Mouse (Mus musculus): ENCODE measurements around the gene Gbp8. TPM values are rescaled to one million over a fixed set of nuclear protein-coding genes. Genes with fewer than 3 reads are reported as not detected.
"Not testable (repeated sequence)": the region's sequence is repeated elsewhere in the genome, so short reads cannot be mapped to it uniquely, and the experiment has no call there.

Gene Gbp8
- polyA plus RNA-seq, 1 experiment from 2014 or later: 1.4 TPM

DNA sequence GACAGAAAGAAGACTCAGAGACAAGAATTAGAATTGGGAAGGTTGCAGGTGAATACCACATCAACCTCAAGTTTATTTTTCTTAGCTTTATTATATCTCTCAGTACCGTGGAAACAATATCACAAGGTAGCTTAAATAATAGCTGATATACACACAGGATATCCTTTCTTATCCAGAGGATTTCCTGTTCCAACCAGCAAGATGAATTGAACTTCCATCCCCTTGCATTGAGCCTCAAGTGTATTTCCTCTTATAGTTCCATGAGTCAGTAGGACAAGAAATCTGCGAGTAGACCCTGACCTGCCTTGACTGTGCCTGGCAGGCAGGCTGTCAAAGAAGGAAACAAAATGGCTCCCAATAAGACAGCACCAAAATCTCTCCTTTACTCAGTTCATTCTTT lies 23.6 kb downstream of the Gbp8 start:
- Histone ChIP-seq H3K4me2 (no peak overlapping the region), H3K9ac (no peak overlapping the region), H3K4me1 (replicated peaks) (no peaks in the 10 kb centered on the region), H3K27me3 (no peaks in the 10 kb centered on the region), H3K9me3 (replicated peaks) (no peaks in the 10 kb centered on the region), H3K27ac (no peak overlapping the region), H3K36me3 (no peaks in the 10 kb centered on the region), H3K4me3 (replicated peaks) (no peak overlapping the region)
- 22% methylated on average over 2 of the region's 2 CpGs for WGBS (ENCODE audit: insufficient replicate concordance)
- no peak for ATAC-seq (ENCODE audit: low read depth)
- DNase-seq: no peak

DNA sequence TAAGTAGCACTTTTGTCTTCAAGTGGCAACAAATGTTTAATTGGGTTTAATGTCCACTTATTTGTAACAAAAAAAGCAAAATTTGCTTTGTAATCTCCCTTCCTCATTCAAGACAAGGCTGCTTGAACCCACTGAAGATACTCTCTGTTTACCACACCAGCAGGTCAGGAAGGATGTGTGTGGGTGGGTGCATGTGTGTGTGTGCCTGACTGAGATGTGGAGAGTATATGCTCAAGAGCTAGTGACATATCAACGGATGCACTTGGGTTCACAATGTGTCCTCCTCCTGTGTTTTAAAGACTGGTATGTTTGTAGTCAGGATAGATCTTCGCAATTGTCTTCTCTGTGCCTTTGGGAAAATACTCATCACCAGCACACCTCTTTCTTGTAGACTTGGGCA lies 24.6 kb downstream of the Gbp8 start:
- no peaks in the 10 kb centered on the region for H3K36me3 ChIP-seq
- no peaks in the 10 kb centered on the region for H3K4me1 ChIP-seq (replicated peaks)
- H3K4me2 ChIP-seq: no peak overlapping the region
- 47% methylated on average over 2 of the region's 2 CpGs for WGBS (ENCODE audit: insufficient replicate concordance)
- no peak overlapping the region for H3K4me3 ChIP-seq (replicated peaks)
- ATAC-seq (ENCODE audit: low read depth): no peak
- no peak overlapping the region for H3K9ac ChIP-seq
- DNase-seq: no peak
- no peaks in the 10 kb centered on the region for H3K9me3 ChIP-seq (replicated peaks)
- no peak overlapping the region for H3K27ac ChIP-seq
- no peaks in the 10 kb centered on the region for H3K27me3 ChIP-seq

DNA sequence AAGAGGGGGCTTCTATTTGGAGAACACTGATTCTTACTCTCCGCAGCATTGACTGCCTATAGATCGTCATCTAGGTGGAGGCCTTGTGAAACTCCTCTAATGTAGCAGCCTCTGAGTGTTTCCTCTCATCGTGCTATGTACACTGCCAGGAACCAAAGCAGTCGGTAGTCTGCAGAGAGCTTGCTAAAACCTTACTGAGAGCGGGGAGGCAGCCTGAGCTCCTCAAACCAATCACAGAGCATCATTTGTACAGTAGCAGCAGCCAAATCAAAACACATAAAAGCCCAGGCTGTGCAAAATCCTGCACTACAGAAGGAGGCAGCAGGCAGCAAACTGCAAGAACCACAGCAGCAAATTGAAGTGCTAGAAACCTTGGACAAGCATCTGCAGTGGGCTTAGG lies 25.7 kb downstream of the Gbp8 start:
- Histone ChIP-seq H3K27me3 (no peaks in the 10 kb centered on the region), H3K36me3 (no peaks in the 10 kb centered on the region), H3K27ac (no peak overlapping the region), H3K4me2 (no peak overlapping the region), H3K4me1 (replicated peaks) (no peaks in the 10 kb centered on the region), H3K9ac (no peak overlapping the region), H3K4me3 (replicated peaks) (no peak overlapping the region), H3K9me3 (replicated peaks) (no peaks in the 10 kb centered on the region)
- DNase-seq (no peak), ATAC-seq (ENCODE audit: low read depth) (no peak)
- 81% methylated on average over 5 of the region's 5 CpGs for WGBS (ENCODE audit: insufficient replicate concordance)

DNA sequence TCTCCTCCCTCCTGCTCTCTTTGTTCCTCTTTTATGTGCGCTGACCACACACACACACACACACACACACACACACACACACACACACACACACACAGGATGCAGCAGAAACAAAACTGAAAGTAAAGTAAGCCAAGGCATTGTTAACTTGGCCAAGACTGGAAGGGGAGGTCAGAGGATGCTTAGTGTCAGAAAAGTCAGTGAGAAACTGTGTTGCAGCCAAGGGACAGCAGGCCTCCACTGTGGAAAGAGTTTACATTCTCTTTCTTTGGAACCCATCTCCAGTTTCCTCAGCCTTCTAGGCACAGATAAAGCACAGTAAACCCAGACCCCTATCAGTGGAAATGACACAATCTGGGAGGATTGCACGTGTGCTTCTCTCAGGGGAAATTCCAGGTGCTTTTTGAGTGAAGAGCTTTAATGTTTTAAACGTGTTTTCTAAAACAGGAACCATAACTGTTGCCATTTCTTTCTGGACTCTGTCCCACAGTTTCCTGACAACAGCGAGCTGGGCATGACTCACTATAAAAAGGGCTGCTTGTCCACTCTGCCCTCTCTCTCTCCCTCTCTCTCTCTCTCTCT lies 29.0 kb downstream of the Gbp8 start:
- DNase-seq, H3K4me2 ChIP-seq: not testable (repeated sequence)

DNA sequence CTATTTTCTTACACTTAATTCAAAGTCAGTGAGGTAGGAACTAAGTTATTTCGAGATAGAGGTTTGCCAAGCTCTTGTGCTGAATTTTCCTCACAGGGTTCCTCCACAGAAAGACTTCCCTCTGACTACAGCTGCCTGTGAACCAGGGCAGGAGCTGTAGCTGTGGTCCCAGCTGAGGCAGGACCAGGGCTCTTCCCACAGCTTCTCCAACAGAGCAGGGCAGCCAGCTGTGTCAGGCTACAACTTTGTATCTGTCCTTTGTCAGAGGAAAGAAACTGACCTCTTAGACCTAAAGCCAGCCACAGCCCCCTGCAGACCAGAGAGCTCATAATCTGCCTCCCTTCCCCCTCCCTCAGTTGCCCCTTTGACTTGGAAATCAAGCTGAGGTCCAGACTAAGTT lies 29.6 kb downstream of the Gbp8 start:
- H3K27ac ChIP-seq; DNase-seq; H3K27me3 ChIP-seq; H3K4me2 ChIP-seq; H3K9me3 ChIP-seq (replicated peaks); H3K4me3 ChIP-seq (replicated peaks); ATAC-seq (ENCODE audit: low read depth); H3K4me1 ChIP-seq (replicated peaks); H3K36me3 ChIP-seq; H3K9ac ChIP-seq: not testable (repeated sequence)
- WGBS (ENCODE audit: insufficient replicate concordance): 32% methylated on average over 1 of the region's 1 CpGs

More for the DNA sequence above, 29.0 kb downstream of the Gbp8 start:
- peak; percentile 61 for ATAC-seq (ENCODE audit: low read depth)
- H3K36me3 ChIP-seq; H3K9ac ChIP-seq; H3K4me3 ChIP-seq (replicated peaks); H3K4me1 ChIP-seq (replicated peaks); H3K27me3 ChIP-seq; H3K9me3 ChIP-seq (replicated peaks): not testable (repeated sequence)
- H3K27ac ChIP-seq: 0 out of 2 replicates have a peak overlapping the region, but pooled peaks have one; percentile 13
- WGBS (ENCODE audit: insufficient replicate concordance): 3% methylated on average over 4 of the region's 4 CpGs

DNA sequence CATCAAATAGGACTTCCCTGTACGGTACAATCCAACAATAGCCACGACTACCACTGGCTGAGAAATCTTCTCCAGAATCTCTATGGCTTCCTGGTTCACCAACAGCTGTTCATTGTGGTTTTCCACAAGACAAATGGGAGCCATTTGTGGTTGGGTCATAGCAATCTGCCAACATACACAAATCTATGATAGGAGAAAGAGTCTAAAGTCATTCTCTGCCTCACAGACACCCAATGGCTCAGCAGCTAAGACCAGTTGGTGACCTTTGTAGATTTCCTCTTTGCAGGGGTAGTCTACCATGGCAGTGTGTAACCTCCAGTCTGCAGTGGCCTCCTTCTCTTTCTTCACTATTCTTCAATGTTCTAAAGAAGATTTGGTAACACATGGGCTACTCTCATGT lies 33.7 kb downstream of the Gbp8 start:
- 17% methylated on average over 2 of the region's 2 CpGs for WGBS (ENCODE audit: insufficient replicate concordance)
- H3K9me3 ChIP-seq (replicated peaks); H3K36me3 ChIP-seq; H3K4me2 ChIP-seq; ATAC-seq (ENCODE audit: low read depth); H3K27me3 ChIP-seq; H3K9ac ChIP-seq; H3K4me1 ChIP-seq (replicated peaks); H3K27ac ChIP-seq; H3K4me3 ChIP-seq (replicated peaks); DNase-seq: not testable (repeated sequence)

DNA sequence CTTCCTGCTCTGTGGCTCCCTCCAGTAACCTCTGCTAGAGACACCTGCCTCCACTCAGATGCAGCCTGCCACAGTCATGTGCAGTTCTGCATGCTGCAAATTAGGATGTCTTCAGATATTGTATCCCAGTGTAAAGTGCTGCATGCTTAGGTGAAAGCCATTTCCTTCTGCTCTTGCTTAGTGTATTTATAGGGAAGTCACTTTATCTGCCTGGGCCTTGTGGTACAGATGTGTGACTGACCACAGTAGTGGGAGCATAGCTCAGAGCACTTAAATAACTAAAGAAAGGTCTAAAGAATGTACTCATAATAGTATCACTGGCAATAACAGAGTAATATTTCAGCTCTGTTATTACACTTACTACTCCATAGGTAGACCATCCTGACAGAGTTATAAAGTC lies 57.4 kb downstream of the Gbp8 start:
- H3K27ac ChIP-seq: no peak overlapping the region
- ATAC-seq (ENCODE audit: low read depth) (no peak), DNase-seq (no peak)
- H3K4me2 ChIP-seq: no peak overlapping the region
- no peaks in the 10 kb centered on the region for H3K4me1 ChIP-seq (replicated peaks)
- H3K9me3 ChIP-seq (replicated peaks): no peaks in the 10 kb centered on the region
- H3K27me3 ChIP-seq: no peaks in the 10 kb centered on the region
- no peaks in the 10 kb centered on the region for H3K36me3 ChIP-seq
- H3K4me3 ChIP-seq (replicated peaks): no peak overlapping the region
- no peak overlapping the region for H3K9ac ChIP-seq

DNA sequence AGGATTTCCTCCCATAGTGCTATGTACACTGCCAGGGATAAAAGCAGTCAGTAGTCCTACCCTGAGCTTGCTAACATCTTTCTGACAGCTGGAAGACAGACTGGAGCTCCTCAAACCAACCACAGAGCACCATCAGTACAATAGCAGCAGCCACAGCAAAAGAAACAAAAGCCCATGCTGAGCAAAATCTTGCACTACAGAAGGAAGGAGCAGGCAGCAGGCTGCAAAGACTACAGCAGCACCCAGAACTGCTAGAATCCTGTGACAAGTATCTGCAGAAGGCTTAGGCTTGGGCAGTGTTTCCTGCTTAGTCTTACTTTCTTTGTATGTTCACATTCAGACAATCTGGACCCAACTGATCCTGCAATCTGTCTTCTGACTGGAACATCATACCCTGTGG lies 71.0 kb downstream of the Gbp8 start:
- H3K36me3 ChIP-seq; H3K27ac ChIP-seq; H3K9me3 ChIP-seq (replicated peaks); H3K27me3 ChIP-seq; H3K4me2 ChIP-seq; H3K9ac ChIP-seq; DNase-seq; H3K4me1 ChIP-seq (replicated peaks); ATAC-seq (ENCODE audit: low read depth); H3K4me3 ChIP-seq (replicated peaks): not testable (repeated sequence)

DNA sequence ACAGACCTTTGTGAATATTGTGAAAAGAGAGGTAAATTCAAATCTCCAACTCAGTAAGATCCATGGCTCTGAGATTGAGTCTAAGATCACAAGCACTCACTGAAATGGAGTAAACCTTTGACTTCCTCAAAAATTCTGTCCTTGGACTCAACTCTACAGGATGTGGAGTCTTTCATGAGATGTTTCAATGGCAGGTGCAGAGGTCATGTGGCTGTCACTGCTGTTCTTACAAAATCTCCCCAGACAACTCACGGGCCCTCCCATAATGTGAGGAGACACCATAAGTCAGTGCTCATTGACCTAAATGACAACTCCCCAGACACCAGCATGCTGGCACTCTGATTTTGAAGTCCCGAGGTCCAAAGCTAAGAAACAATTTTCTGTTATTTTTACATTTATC lies 74.9 kb downstream of the Gbp8 start:
- 41% methylated on average over 2 of the region's 2 CpGs for WGBS (ENCODE audit: insufficient replicate concordance)
- H3K9ac ChIP-seq; H3K27me3 ChIP-seq; H3K36me3 ChIP-seq; ATAC-seq (ENCODE audit: low read depth); H3K4me2 ChIP-seq; DNase-seq; H3K4me3 ChIP-seq (replicated peaks); H3K27ac ChIP-seq; H3K9me3 ChIP-seq (replicated peaks); H3K4me1 ChIP-seq (replicated peaks): not testable (repeated sequence)

DNA sequence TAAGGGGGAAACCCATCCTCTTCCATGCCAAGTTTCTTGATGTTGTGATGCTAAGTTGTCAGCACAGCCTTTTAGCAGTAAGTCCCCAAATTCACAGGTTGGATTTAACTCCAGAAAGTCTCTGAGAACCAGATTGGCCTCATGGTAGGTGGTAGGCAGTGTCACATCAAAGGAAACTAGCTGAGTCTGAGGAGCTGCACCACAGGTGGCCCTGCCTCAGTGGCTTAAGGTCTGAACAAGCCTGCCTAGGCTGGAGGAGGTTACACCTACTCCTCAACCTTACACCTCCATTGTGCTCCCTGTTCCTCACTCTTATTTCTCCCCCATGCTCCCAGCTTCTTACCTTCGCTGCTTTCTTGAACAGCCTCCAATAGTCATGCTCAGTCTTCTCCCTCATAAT lies 76.0 kb downstream of the Gbp8 start:
- no peaks in the 10 kb centered on the region for H3K9me3 ChIP-seq (replicated peaks)
- no peak for ATAC-seq (ENCODE audit: low read depth)
- H3K4me1 ChIP-seq (replicated peaks): no peaks in the 10 kb centered on the region
- H3K36me3 ChIP-seq: no peaks in the 10 kb centered on the region
- H3K9ac ChIP-seq: no peak overlapping the region
- no peak overlapping the region for H3K4me2 ChIP-seq
- no peak overlapping the region for H3K27ac ChIP-seq
- WGBS (ENCODE audit: insufficient replicate concordance): 60% methylated on average over 1 of the region's 1 CpGs
- H3K4me3 ChIP-seq (replicated peaks): no peak overlapping the region
- H3K27me3 ChIP-seq: no peaks in the 10 kb centered on the region
- no peak for DNase-seq

DNA sequence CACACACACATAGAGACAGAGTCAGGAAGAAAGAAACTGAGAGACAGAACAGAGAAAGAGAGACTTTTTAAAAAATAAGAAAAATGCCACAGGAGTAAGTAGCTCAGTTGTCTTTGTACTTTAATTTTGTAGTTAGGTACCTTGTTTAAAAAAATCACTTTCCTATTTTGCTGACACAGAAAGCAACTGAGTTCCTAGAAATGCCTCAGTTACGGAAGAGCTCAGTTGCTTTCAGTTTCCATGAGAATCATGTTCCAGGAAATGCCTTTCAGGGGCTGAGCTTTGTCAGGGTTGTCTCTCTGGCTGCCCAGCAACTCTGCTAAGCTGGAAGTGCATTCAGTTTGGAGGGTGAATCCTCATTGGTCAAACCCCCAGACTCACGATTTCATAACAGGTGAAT lies 76.9 kb downstream of the Gbp8 start:
- H3K4me2 ChIP-seq; DNase-seq; H3K9me3 ChIP-seq (replicated peaks); H3K4me1 ChIP-seq (replicated peaks); H3K9ac ChIP-seq; H3K36me3 ChIP-seq; ATAC-seq (ENCODE audit: low read depth); H3K27ac ChIP-seq; H3K4me3 ChIP-seq (replicated peaks); H3K27me3 ChIP-seq: not testable (repeated sequence)
- WGBS (ENCODE audit: insufficient replicate concordance): 46% methylated on average over 2 of the region's 2 CpGs

DNA sequence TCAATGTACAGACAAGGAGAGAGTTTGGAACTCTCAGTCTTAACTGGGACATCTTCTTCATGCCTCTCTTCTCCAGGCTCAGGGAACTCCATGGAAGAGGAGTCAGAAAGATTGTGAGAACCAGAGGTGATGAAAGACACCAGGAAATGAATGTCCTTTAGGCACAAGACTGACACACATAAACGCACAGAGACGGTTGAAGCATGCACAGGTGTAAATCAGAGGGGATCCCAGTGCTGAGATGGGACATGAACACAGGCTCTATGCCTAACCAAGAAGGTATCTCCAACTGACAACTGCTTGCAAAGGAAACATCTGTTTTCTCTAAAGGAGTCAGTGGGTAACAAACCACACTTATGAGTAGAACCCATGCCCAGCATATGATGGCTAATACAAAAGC lies 79.1 kb downstream of the Gbp8 start:
- Histone ChIP-seq H3K4me2 (no peak overlapping the region), H3K27me3 (no peaks in the 10 kb centered on the region), H3K9ac (no peak overlapping the region), H3K36me3 (no peaks in the 10 kb centered on the region), H3K9me3 (replicated peaks) (no peaks in the 10 kb centered on the region), H3K4me1 (replicated peaks) (no peaks in the 10 kb centered on the region), H3K4me3 (replicated peaks) (no peak overlapping the region), H3K27ac (no peak overlapping the region)
- 64% methylated on average over 2 of the region's 2 CpGs for WGBS (ENCODE audit: insufficient replicate concordance)
- DNase-seq: no peak
- no peak for ATAC-seq (ENCODE audit: low read depth)
